Mouse (Mus musculus) ES-E14 (cell line): ENCODE results near the gene Amdhd2.

ENCODE experiments used
- CHD2 ChIP-seq: IDR thresholded peaks from 2 replicates; pipeline ENCODE4 v1.6.1; 2014; ENCODE audit warnings: mild to moderate bottlenecking, low read depth, low read length, inconsistent platforms
- HCFC1 ChIP-seq: IDR thresholded peaks from 2 replicates; pipeline ENCODE4 v1.6.1; 2012; ENCODE audit warnings: low read length, inconsistent platforms, borderline replicate concordance; ENCODE audit not compliant: insufficient read depth
- MAFK ChIP-seq: IDR thresholded peaks from 2 replicates; pipeline ENCODE4 v1.6.1; 2014; ENCODE audit warnings: mild to moderate bottlenecking, low read depth, low read length, inconsistent platforms; ENCODE audit not compliant: insufficient read depth
- ZC3H11A ChIP-seq: IDR thresholded peaks from 2 replicates; pipeline ENCODE4 v1.6.1; 2012; ENCODE audit warnings: low read depth, mild to moderate bottlenecking, inconsistent platforms, low read length, borderline replicate concordance
- ZNF384 ChIP-seq: IDR thresholded peaks from 2 replicates; pipeline ENCODE4 v1.6.1; 2012; ENCODE audit warnings: low read depth, low read length, inconsistent platforms

DNA sequence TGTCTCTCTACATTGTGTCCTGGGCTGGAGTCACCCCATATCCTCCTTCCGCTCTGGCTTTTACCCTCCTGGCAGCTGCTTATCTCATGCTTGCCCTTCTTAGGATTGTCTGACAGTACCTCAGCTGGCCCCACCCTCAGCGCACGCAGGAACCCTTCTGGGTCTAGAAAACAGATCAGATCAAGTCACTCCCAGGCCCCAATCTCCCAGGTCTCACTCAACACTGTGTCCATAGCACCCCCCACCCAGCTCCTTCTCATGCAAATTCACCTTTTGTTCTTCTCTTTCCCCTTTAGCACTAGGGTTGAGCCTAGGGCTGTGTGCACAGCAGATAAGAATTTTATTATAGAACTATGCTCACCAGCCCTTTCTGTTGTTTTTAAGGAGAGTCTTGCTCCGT lies 39.5 kb upstream of the Amdhd2 start:
- TF ChIP-seq HCFC1 (no peak), ZC3H11A (no peak), ZNF384 (no peak), CHD2 (no peak), MAFK (no peak)
